Mouse (Mus musculus) G1E (cell line): ENCODE data around the gene Gatad2b. TPM values are rescaled to one million over a fixed set of nuclear protein-coding genes. Genes with fewer than 3 reads are reported as not detected.
"Not testable (repeated sequence)": the region's sequence is repeated elsewhere in the genome, so short reads cannot be mapped to it uniquely, and the experiment has no call there.

Experiments
- ATAC-seq: 2 replicates; pipeline ENCODE4 v1.8.0; 2016; ENCODE audit warnings: mild to moderate bottlenecking; ENCODE audit not compliant: insufficient number of reproducible peaks, poor library complexity, low FRiP score, severe bottlenecking; ENCODE audit errors: extremely low read depth
- DNase-seq: peaks from one replicate; pipeline ENCODE4 v3.0.0; 2012; ENCODE audit warnings: low spot score
- H3K27me3 ChIP-seq: 2 replicates; pipeline ENCODE4 v1.6.1; 2012; ENCODE audit warnings: mild to moderate bottlenecking, low read length, inconsistent platforms; ENCODE audit not compliant: insufficient read depth
- H3K36me3 ChIP-seq: replicated peaks from 2 replicates; pipeline ENCODE3; 2012; ENCODE audit warnings: mild to moderate bottlenecking, inconsistent platforms
- H3K4me1 ChIP-seq: 2 replicates; pipeline ENCODE4 v1.6.1; 2012; ENCODE audit warnings: low read depth, low read length, inconsistent platforms, mixed read lengths; ENCODE audit not compliant: insufficient read depth
- H3K4me3 ChIP-seq: 2 replicates; pipeline ENCODE4 v1.5.1; 2012; ENCODE audit warnings: low read depth, mild to moderate bottlenecking, inconsistent platforms, low read length, moderate library complexity, mixed read lengths
- H3K9me3 ChIP-seq: replicated peaks from 2 replicates; pipeline ENCODE4 v1.6.1; 2012; ENCODE audit warnings: inconsistent platforms
- CTCF ChIP-seq: IDR thresholded peaks from 2 replicates; pipeline ENCODE4 v1.5.1; 2012; ENCODE audit warnings: low read depth, low read length, inconsistent platforms, mixed read lengths
- GATA1 ChIP-seq: IDR thresholded peaks from 2 replicates; pipeline ENCODE4 v1.6.1; 2012; ENCODE audit warnings: borderline replicate concordance, low read length, inconsistent platforms, mixed read lengths
- GATA2 ChIP-seq: IDR thresholded peaks from 2 replicates; pipeline ENCODE4 v1.6.1; 2012; ENCODE audit warnings: low read depth, low read length, inconsistent platforms, borderline replicate concordance
- POLR2AphosphoS5 ChIP-seq: IDR thresholded peaks from 2 replicates; pipeline ENCODE4 v1.6.1; 2012; ENCODE audit warnings: low read depth, low read length, inconsistent platforms; ENCODE audit not compliant: insufficient replicate concordance
- TAL1 ChIP-seq: conservative IDR thresholded peaks from 2 replicates; pipeline ENCODE4 v1.6.1; 2012; ENCODE audit warnings: low read depth, low read length, inconsistent platforms, mixed read lengths
- polyA plus RNA-seq: library from polyadenylated mRNA; stranded (reverse); fragments of >175 nt; gene quantifications from 2 replicates; pipeline ENCODE4 v1.2.3, GENCODE M21; 2012
- total RNA-seq, 2 experiments: library from RNA; stranded (forward) in 1 of 2; stranded (reverse) in 1 of 2; fragments of 200-1000 nt in 1 of 2; fragments of >200 nt in 1 of 2; fragmentation: Nextera tagmentation in 1 of 2; gene quantifications; 2 replicates each; pipeline ENCODE4 v1.2.3; 2014 to 2017

Gene Gatad2b
- total and polyA plus RNA-seq, 3 experiments: 6.8 to 176 (median 19.1) TPM

GRCm38 (mm10) chr3:90277793-90278192, 15.2 kb upstream of the Gatad2b start:
- H3K27me3 ChIP-seq: no peaks in the 10 kb centered on the region; the same call in 1 of the 2 replicates
- H3K4me3 ChIP-seq: no peak overlapping the region
- H3K36me3 ChIP-seq: peaks cover 94% of the 10 kb centered on the region
- H3K4me1 ChIP-seq: peaks cover 4% of the 10 kb centered on the region; the same call in 1 of the 2 replicates
- DNase-seq (no peak), ATAC-seq (no peak)
- TF ChIP-seq POLR2AphosphoS5 (no peak), GATA2 (no peak), TAL1 (no peak), CTCF (no peak), GATA1 (no peak)
- H3K9me3 ChIP-seq: no peaks in the 10 kb centered on the region

DNA sequence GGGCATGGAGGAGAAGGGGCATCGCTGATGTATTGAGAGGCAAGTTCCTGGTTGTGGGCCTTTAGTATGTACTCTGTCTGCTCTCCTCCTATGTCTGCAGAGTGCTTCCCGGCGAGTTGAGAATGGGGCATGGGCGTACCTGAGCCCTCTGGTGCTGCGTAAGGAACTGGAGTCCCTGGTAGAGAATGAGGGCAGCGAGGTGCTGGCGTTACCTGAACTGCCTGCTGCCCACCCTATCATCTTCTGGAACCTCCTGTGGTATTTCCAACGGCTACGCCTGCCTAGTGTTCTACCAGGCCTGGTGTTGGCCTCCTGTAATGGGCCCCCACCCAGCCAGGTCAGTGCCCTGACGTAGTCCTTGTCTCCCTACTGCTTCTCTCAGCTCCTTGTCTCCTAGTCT, 14.8 kb upstream of the Gatad2b start:
- H3K27me3 ChIP-seq: no peaks in the 10 kb centered on the region; the same call in 1 of the 2 replicates
- no peak overlapping the region for H3K4me3 ChIP-seq
- DNase-seq: no peak
- ATAC-seq: no peak
- no peaks in the 10 kb centered on the region for H3K9me3 ChIP-seq
- TF ChIP-seq POLR2AphosphoS5 (no peak), GATA1 (no peak), TAL1 (no peak), GATA2 (no peak), CTCF (no peak)
- peaks cover 91% of the 10 kb centered on the region for H3K36me3 ChIP-seq
- H3K4me1 ChIP-seq: peaks cover 4% of the 10 kb centered on the region; the same call in 1 of the 2 replicates

DNA sequence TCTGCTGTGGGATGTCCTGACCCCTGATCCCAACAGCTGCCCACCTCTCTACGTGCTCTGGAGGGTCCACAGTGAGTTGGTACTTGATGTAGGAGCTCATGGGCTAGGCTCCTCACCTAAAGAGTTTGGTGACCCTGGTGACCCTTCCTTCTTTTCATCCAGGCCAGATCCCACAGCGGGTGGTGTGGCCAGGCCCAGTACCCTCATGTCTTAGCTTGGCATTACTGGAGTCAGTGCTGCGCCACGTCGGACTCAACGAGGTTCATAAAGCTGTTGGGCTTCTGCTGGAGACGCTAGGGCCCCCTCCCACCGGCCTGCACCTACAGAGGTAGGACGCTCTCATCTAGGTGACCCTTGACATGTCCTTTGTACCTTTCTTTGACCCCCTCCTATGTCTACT, 13.8 kb upstream of the Gatad2b start:
- Histone ChIP-seq H3K27me3 (no peaks in the 10 kb centered on the region), H3K9me3 (no peaks in the 10 kb centered on the region), H3K4me3 (no peak overlapping the region), H3K4me1 (peaks cover under 1% of the 10 kb centered on the region; the same call in 1 of the 2 replicates), H3K36me3 (peaks cover 81% of the 10 kb centered on the region)
- DNase-seq: no peak
- ATAC-seq: no peak
- TF ChIP-seq CTCF (no peak), POLR2AphosphoS5 (no peak), GATA1 (no peak), GATA2 (no peak), TAL1 (no peak)

DNA sequence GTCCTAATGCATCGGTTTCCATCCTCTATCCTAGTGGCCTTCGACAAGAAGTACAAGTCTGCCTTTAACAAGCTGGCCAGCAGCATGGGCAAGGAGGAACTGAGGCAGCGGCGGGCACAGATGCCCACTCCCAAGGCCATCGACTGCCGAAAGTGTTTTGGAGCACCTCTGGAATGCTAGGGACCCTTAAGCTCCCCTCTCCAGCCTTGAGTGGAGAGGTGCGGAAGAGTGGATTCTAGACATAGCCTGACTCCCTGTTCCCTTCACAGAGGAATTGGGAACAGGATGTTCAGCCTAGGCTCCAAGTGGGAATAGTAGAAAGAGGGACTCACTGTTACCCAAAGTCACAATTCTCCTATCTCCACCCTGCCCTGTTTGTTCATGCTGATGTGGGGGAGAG, 13.2 kb upstream of the Gatad2b start:
- no peaks in the 10 kb centered on the region for H3K9me3 ChIP-seq
- H3K36me3 ChIP-seq: peaks cover 77% of the 10 kb centered on the region
- no peak for DNase-seq
- TF ChIP-seq CTCF (no peak), GATA1 (no peak), POLR2AphosphoS5 (no peak)
- H3K4me1 ChIP-seq: no peaks in the 10 kb centered on the region
- no peak for ATAC-seq
- H3K27me3 ChIP-seq: no peaks in the 10 kb centered on the region
- H3K4me3 ChIP-seq: no peak overlapping the region

GRCm38 (mm10) chr3:90280708-90281107, 12.3 kb upstream of the Gatad2b start:
- Histone ChIP-seq H3K27me3 (no peaks in the 10 kb centered on the region), H3K4me1 (no peaks in the 10 kb centered on the region), H3K4me3 (no peak overlapping the region), H3K9me3 (no peaks in the 10 kb centered on the region), H3K36me3 (peaks cover 67% of the 10 kb centered on the region)
- TF ChIP-seq GATA1 (no peak), CTCF (no peak), TAL1 (no peak), GATA2 (no peak), POLR2AphosphoS5 (no peak)
- DNase-seq (no peak), ATAC-seq (no peak)

GRCm38 (mm10) chr3:90284150-90284549, 8.8 kb upstream of the Gatad2b start:
- Histone ChIP-seq H3K9me3 (no peaks in the 10 kb centered on the region), H3K36me3 (peaks cover 33% of the 10 kb centered on the region), H3K27me3 (no peaks in the 10 kb centered on the region), H3K4me1 (peaks cover 3% of the 10 kb centered on the region; the same call in 1 of the 2 replicates), H3K4me3 (no peak overlapping the region)
- DNase-seq: no peak
- TF ChIP-seq GATA2: no peak
- no peak for TF ChIP-seq GATA1
- no peak for TF ChIP-seq POLR2AphosphoS5
- no peak for TF ChIP-seq TAL1
- TF ChIP-seq CTCF: no peak
- ATAC-seq: no peak

GRCm38 (mm10) chr3:90289403-90289802, 3.6 kb upstream of the Gatad2b start:
- H3K36me3 ChIP-seq, ATAC-seq: not testable (repeated sequence)
- H3K4me1 ChIP-seq: peaks cover 13% of the 10 kb centered on the region

More at GRCm38 (mm10) chr3:90289403-90289802, 3.6 kb upstream of the Gatad2b start:
- H3K27me3 ChIP-seq, H3K4me3 ChIP-seq, H3K9me3 ChIP-seq, DNase-seq: not testable (repeated sequence)
